Mouse (Mus musculus): ENCODE measurements at regions not wholly inside any gene's neighbourhood (a gene's known extent, or its start where the extent isn't known, plus 50 kb on each side); places are given as distances from the start of the nearest gene placed in this dataset.

- no peak for DNase-seq (ENCODE audit: inconsistent age in 2 of 2, low spot score in 1 of 2)
These were observed 124.1 kb downstream of the Hlx start for GRCm38 (mm10) chr1:184608338-184608737.

GRCm38 (mm10) chr1:184606541-184606940, 125.9 kb downstream of the Hlx start:
- no peak for DNase-seq (ENCODE audit: inconsistent age in 2 of 2, low spot score in 1 of 2)

- peak in 1 of 2 experiments; percentile 26 for DNase-seq (ENCODE audit: inconsistent age in 2 of 2, low spot score in 1 of 2)
These were observed 126.8 kb downstream of the Hlx start for GRCm38 (mm10) chr1:184605666-184606065.

GRCm38 (mm10) chr1:184603136-184603535, 129.3 kb downstream of the Hlx start:
- DNase-seq (ENCODE audit: inconsistent age in 2 of 2, low spot score in 1 of 2): no peak

- DNase-seq (ENCODE audit: inconsistent age in 2 of 2, low spot score in 1 of 2): no peak
These were observed 137.0 kb downstream of the Hlx start for GRCm38 (mm10) chr1:184595449-184595848.

GRCm38 (mm10) chr1:184590634-184591033, 141.8 kb downstream of the Hlx start:
- peak in 1 of 2 experiments; percentile 41 for DNase-seq (ENCODE audit: inconsistent age in 2 of 2, low spot score in 1 of 2)

- no peak for DNase-seq (ENCODE audit: inconsistent age in 2 of 2, low spot score in 1 of 2)
These were observed 143.1 kb downstream of the Hlx start for GRCm38 (mm10) chr1:184589277-184589676.

- DNase-seq (ENCODE audit: inconsistent age in 2 of 2, low spot score in 1 of 2): no peak
These were observed 147.9 kb downstream of the Hlx start for GRCm38 (mm10) chr1:184584505-184584874.

- DNase-seq (ENCODE audit: inconsistent age in 2 of 2, low spot score in 1 of 2): no peak
These were observed 148.5 kb downstream of the Hlx start for GRCm38 (mm10) chr1:184583751-184584504.

- no peak for DNase-seq (ENCODE audit: inconsistent age in 2 of 2, low spot score in 1 of 2)
These were observed 152.9 kb downstream of the Hlx start for GRCm38 (mm10) chr1:184579475-184579874.

- no peak for DNase-seq (ENCODE audit: inconsistent age in 2 of 2, low spot score in 1 of 2)
These were observed 155.9 kb downstream of the Hlx start for GRCm38 (mm10) chr1:184576527-184576926.

GRCm38 (mm10) chr1:184573325-184573724, 159.1 kb downstream of the Hlx start:
- DNase-seq (ENCODE audit: inconsistent age in 2 of 2, low spot score in 1 of 2): no peak

- DNase-seq (ENCODE audit: inconsistent age in 2 of 2, low spot score in 1 of 2): no peak
These were observed 161.7 kb downstream of the Hlx start for GRCm38 (mm10) chr1:184570681-184571080.

- DNase-seq (ENCODE audit: inconsistent age in 2 of 2, low spot score in 1 of 2): no peak
These were observed 169.5 kb downstream of the Hlx start for GRCm38 (mm10) chr1:184562926-184563325.

- no peak for DNase-seq (ENCODE audit: inconsistent age in 2 of 2, low spot score in 1 of 2)
These were observed 170.2 kb downstream of the Hlx start for GRCm38 (mm10) chr1:184562239-184562638.

GRCm38 (mm10) chr1:184559543-184559942, 172.9 kb downstream of the Hlx start:
- no peak for DNase-seq (ENCODE audit: inconsistent age in 2 of 2, low spot score in 1 of 2)

GRCm38 (mm10) chr1:184553791-184554190, 178.6 kb downstream of the Hlx start:
- DNase-seq (ENCODE audit: inconsistent age in 2 of 2, low spot score in 1 of 2): no peak

- DNase-seq (ENCODE audit: inconsistent age in 2 of 2, low spot score in 1 of 2): no peak
These were observed 181.9 kb downstream of the Hlx start for GRCm38 (mm10) chr1:184550491-184550890.

- DNase-seq (ENCODE audit: inconsistent age in 2 of 2, low spot score in 1 of 2): no peak
These were observed 184.7 kb downstream of the Hlx start for GRCm38 (mm10) chr1:184547650-184548235.

- DNase-seq (ENCODE audit: inconsistent age in 2 of 2, low spot score in 1 of 2): no peak
These were observed 186.2 kb downstream of the Hlx start for GRCm38 (mm10) chr1:184546140-184546661.

GRCm38 (mm10) chr1:184545111-184545510, 187.3 kb downstream of the Hlx start:
- DNase-seq (ENCODE audit: inconsistent age in 2 of 2, low spot score in 1 of 2): no peak

- DNase-seq (ENCODE audit: inconsistent age in 2 of 2, low spot score in 1 of 2): no peak
These were observed 189.9 kb downstream of the Hlx start for GRCm38 (mm10) chr1:184542321-184543115.
